Mouse (Mus musculus) small intestine, adult 2 months (tissue): ENCODE data around the gene Cit. TPM values are rescaled to one million over a fixed set of nuclear protein-coding genes. Genes with fewer than 3 reads are reported as not detected.

ENCODE experiments used
- H3K27ac ChIP-seq: fragments of 200-500 bp; 2 replicates; pipeline ENCODE4 v1.5.1; 2012; ENCODE audit warnings: low read depth, low read length, control low read depth, inconsistent platforms; ENCODE audit not compliant: insufficient read depth
- H3K27me3 ChIP-seq: fragments of 200-500 bp; 2 replicates; pipeline ENCODE4 v1.6.1; 2012; ENCODE audit warnings: mild to moderate bottlenecking, moderate library complexity, low read length, inconsistent platforms; ENCODE audit not compliant: control insufficient read depth, insufficient read depth
- H3K36me3 ChIP-seq: fragments of 200-500 bp; 2 replicates; pipeline ENCODE4 v1.6.1; 2012; ENCODE audit warnings: mild to moderate bottlenecking, low read length, control low read depth, inconsistent platforms; ENCODE audit not compliant: control insufficient read depth, insufficient read depth
- H3K4me1 ChIP-seq: fragments of 200-500 bp; 2 replicates; pipeline ENCODE4 v1.6.1; 2012; ENCODE audit warnings: low read length, inconsistent platforms, mixed read lengths; ENCODE audit not compliant: control insufficient read depth, insufficient read depth, insufficient read length
- H3K4me3 ChIP-seq: fragments of 200-500 bp; 2 replicates; pipeline ENCODE4 v1.5.1; 2012; ENCODE audit warnings: low read depth, mild to moderate bottlenecking, control low read depth, inconsistent platforms, low read length, moderate library complexity
- CTCF ChIP-seq: fragments of 200-500 bp; IDR thresholded peaks from 2 replicates; pipeline ENCODE4 v1.5.1; 2012; ENCODE audit warnings: low read depth, mild to moderate bottlenecking, control low read depth, inconsistent platforms, low read length, moderate library complexity, mixed read lengths; ENCODE audit not compliant: insufficient replicate concordance, insufficient read length; ENCODE audit errors: extremely low read depth
- POLR2A ChIP-seq: fragments of 200-500 bp; IDR thresholded peaks from 2 replicates; pipeline ENCODE4 v1.6.1; 2012; ENCODE audit warnings: low read depth, mild to moderate bottlenecking, control low read depth, inconsistent platforms, low read length, moderate library complexity
- WGBS: fragments of 180-500 bp; shearing (Covaris S2); methylation state at CpG from one replicate; pipeline ENCODE4 v1.1.7; 2018; 5-methylcytosine and 5-hydroxymethylcytosine counted together
- polyA plus RNA-seq: library from polyadenylated mRNA; depleted of rRNA; stranded (reverse); fragments of >200 nt; gene quantifications from 2 replicates; pipeline ENCODE4 v1.2.3, GENCODE M21; 2012

The Cit gene
- polyA plus RNA-seq, 1 experiment: 2.8 TPM

- no peak for TF ChIP-seq POLR2A
- TF ChIP-seq CTCF: peak; percentile 61
- H3K27ac ChIP-seq: no peak overlapping the region
- no peaks in the 10 kb centered on the region for H3K27me3 ChIP-seq
- H3K36me3 ChIP-seq: no peaks in the 10 kb centered on the region; the same call in 1 of the 2 replicates
- H3K4me3 ChIP-seq: no peak overlapping the region
- WGBS: 83% methylated on average over 16 of the region's 16 CpGs
- H3K4me1 ChIP-seq: peaks cover 6% of the 10 kb centered on the region
Measured at GRCm38 (mm10) chr5:115979134-115979696, 134.1 kb downstream of the Cit start.

- 94% methylated on average over 9 of the region's 9 CpGs for WGBS
- H3K4me1 ChIP-seq: peaks cover 6% of the 10 kb centered on the region
- H3K27me3 ChIP-seq: no peaks in the 10 kb centered on the region
- TF ChIP-seq CTCF: no peak
- no peak for TF ChIP-seq POLR2A
- no peak overlapping the region for H3K27ac ChIP-seq
- no peaks in the 10 kb centered on the region; the same call in 1 of the 2 replicates for H3K36me3 ChIP-seq
- no peak overlapping the region for H3K4me3 ChIP-seq
Measured at GRCm38 (mm10) chr5:115980537-115980936, 135.5 kb downstream of the Cit start.

- peaks cover 2% of the 10 kb centered on the region for H3K4me1 ChIP-seq
- 51% methylated on average over 7 of the region's 7 CpGs for WGBS
- H3K36me3 ChIP-seq: no peaks in the 10 kb centered on the region; the same call in 1 of the 2 replicates
Measured at GRCm38 (mm10) chr5:115982671-115983373, 137.7 kb downstream of the Cit start.

GRCm38 (mm10) chr5:115984392-115984791 is 139.3 kb downstream of the Cit start:
- Histone ChIP-seq H3K4me1 (peaks cover 2% of the 10 kb centered on the region), H3K27ac (no peak overlapping the region), H3K36me3 (peaks cover 3% of the 10 kb centered on the region), H3K27me3 (no peaks in the 10 kb centered on the region), H3K4me3 (no peak overlapping the region)
- no peak for TF ChIP-seq POLR2A
- no peak for TF ChIP-seq CTCF
- 98% methylated on average over 6 of the region's 6 CpGs for WGBS

More at GRCm38 (mm10) chr5:115982671-115983373, 137.7 kb downstream of the Cit start:
- Histone ChIP-seq H3K4me3 (no peak overlapping the region), H3K27ac (no peak overlapping the region), H3K27me3 (no peaks in the 10 kb centered on the region)
- TF ChIP-seq POLR2A (no peak), CTCF (no peak)

- peaks cover 3% of the 10 kb centered on the region for H3K36me3 ChIP-seq
- peaks cover 2% of the 10 kb centered on the region for H3K4me1 ChIP-seq
- 96% methylated on average over 11 of the region's 11 CpGs for WGBS
- H3K4me3 ChIP-seq: no peak overlapping the region
- TF ChIP-seq CTCF (no peak), POLR2A (no peak)
- no peak overlapping the region for H3K27ac ChIP-seq
- H3K27me3 ChIP-seq: no peaks in the 10 kb centered on the region
Measured at GRCm38 (mm10) chr5:115985101-115985500, 140.0 kb downstream of the Cit start.

GRCm38 (mm10) chr5:115987284-115987683 is 142.2 kb downstream of the Cit start:
- TF ChIP-seq POLR2A: no peak
- no peak for TF ChIP-seq CTCF
- Histone ChIP-seq H3K4me3 (no peak overlapping the region), H3K4me1 (no peaks in the 10 kb centered on the region; the same call in 1 of the 2 replicates), H3K27me3 (no peaks in the 10 kb centered on the region), H3K27ac (no peak overlapping the region), H3K36me3 (peaks cover 9% of the 10 kb centered on the region)
- WGBS: 93% methylated on average over 12 of the region's 12 CpGs

GRCm38 (mm10) chr5:115991717-115992116 is 146.6 kb downstream of the Cit start:
- H3K27me3 ChIP-seq: no peaks in the 10 kb centered on the region
- no peak for TF ChIP-seq POLR2A
- no peak for TF ChIP-seq CTCF
- no peak overlapping the region for H3K27ac ChIP-seq
- 97% methylated on average over 11 of the region's 11 CpGs for WGBS
- H3K4me3 ChIP-seq: no peak overlapping the region
- peaks cover 11% of the 10 kb centered on the region for H3K36me3 ChIP-seq
- no peaks in the 10 kb centered on the region for H3K4me1 ChIP-seq
